Mouse (Mus musculus) yolk sac, embryonic 10.5 days (tissue): ENCODE measurements around the gene Rnf167.
A peak's percentile ranks its signal among the peaks of the same experiment; 100 is the strongest.

Experiments
- DNase-seq: peaks from one replicate; pipeline ENCODE4 v3.0.0-alpha.2; 2017; ENCODE audit warnings: low spot score

Rnf167 gene

DNA sequence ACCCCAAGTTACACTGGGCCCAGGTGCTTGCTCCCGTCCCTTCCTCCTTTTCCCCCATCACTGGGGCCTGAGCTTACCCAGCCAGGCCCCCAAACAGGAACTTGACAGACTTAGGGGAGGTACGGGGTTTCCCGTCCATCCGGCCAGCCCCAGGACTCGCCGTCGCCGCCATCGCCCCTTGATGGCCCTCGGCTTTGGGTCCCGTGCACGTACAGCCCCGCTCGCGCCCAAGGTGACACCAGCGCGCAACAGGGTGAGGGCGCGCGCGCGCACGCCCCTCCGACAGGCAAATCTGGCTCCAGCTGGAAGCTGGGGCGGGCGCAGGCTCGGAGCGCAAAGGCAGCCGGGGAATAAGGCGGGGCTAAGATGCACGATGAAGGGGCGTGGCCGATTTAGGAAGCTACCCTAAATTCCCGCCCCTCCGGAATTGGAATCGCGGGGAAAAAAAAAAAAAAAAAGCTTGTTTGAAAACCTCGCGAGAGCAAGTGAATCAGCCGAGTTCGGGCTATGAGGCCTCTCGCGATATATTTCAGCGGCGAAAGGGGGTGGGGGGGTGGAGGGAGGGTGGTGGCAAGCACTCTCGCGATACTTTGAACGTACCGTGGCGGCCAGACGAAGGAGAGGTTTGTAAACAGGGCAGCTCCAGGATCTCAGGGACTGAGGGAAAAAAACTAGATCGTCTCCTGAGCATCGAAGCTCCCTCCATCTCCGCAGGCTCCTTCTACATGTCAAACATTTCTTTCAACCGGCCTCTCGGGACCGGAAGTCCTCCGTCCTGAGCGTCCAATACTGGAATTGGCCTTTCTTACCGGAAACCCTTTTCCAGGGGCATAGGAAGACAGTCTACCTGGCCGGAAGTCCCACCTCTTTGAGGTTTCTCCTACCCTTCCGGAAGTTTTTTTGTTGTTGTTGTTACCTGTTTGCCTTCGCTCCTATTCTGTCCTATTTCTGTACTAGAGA is at the start of gene Rnf167, which contains the start of gene Slc25a11:
Gene Rnf167, plus strand, starts transcription at position 545 of the 960 bp plus-strand sequence.
Gene Slc25a11, minus strand, starts transcription at position 789 of the 960 bp plus-strand sequence.
- peak; percentile 98 for DNase-seq

DNA sequence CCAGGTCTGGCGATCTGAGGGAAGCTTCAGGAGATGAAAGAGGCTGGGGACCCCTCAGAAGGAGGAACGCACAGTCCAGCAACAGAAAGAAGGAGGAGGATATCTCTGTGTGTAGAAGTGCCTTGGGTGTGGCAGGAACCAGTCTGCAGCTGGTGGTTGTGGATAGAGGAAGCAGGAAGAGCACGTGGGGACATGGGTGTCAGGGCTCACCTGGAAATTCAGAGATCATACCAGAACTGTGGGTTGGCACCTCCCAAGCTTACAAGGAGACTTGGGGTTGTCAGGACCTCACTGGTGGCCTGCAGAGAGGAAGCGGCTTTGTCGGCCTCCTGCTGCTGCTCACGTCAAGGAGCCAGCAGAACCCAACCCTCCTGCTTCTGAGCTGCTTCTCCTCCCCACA is 49.7 kb upstream of the Rnf167 start:
- DNase-seq, result no peak

DNA sequence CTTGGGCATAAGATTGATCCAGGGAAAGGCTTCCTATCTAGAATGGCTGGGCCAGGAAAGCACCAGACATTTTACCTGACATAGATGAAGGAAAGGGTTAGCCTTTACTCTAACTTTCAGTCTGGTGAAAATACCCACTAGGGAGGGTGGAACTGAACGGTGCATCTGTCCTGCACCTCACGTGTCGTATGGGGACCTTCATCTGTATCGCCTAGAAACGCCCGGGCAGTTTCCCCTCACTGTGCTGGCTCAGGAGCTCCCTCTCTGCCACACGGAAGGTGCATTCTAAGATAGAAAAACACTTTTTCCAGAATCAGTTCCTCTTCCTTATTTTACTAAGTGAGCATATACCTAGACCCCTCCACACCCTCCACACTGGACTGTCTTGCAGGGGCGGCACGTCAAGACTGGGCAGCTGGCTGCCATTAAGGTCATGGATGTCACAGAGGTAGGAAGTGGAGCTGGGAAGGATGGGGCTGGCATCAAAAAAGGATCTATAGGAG is 48.5 kb upstream of the Rnf167 start:
- no peak for DNase-seq

DNA sequence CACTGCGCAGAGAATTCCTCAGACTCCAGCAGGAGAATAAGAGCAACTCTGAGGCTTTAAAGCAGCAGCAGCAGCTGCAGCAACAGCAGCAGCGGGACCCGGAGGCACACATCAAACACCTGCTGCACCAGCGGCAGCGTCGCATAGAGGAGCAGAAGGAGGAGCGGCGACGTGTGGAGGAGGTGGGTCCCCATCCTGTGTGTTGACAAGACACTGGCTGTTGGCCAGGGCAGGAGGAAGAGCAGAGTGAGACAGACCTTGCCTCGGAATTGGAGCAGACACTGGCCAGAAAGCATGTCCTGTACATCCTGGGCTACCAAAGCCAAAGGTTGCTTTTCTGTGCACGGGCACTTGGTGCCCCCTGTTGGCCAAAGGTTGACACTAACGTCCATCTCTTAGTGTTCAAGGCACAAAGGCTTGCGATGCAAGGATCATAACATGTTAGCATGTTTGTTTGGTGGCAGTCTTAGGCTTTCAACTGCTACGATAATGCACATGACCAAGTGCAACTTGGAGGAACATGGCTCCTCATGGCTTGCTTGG is 41.9 kb upstream of the Rnf167 start:
- DNase-seq, result peak; percentile 69

DNA sequence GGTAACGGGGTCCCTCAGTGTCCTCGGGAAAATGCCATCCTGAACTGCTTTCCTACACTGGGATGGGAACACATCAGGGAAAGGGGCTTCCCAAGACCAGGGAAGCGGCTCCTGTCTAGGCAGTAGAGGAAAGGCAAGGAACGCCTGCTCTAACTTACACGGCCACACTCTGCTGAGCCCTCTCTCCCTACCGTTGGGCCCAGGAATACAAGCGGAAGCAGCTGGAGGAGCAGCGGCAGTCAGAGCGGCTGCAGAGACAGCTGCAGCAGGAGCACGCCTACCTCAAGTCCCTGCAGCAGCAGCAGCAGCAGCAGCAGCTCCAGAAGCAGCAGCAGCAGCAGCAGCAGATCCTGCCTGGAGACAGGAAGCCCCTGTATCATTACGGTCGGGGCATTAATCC is 40.3 kb upstream of the Rnf167 start:
- DNase-seq, result no peak

DNA sequence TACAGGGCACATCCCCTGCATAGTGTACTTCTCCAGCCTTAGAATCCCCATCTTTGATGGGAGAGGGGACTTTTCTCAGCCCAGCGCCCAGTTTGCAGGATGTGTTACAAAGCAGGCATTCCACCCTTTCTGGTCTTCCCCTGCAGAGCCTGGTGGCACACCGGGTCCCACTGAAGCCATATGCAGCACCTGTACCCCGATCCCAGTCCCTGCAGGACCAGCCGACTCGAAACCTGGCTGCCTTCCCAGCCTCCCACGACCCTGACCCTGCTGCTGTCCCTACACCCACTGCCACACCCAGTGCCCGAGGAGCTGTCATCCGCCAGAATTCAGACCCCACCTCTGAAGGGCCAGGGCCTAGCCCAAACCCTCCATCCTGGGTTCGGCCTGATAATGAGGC is 39.4 kb upstream of the Rnf167 start:
- no peak for DNase-seq

DNA sequence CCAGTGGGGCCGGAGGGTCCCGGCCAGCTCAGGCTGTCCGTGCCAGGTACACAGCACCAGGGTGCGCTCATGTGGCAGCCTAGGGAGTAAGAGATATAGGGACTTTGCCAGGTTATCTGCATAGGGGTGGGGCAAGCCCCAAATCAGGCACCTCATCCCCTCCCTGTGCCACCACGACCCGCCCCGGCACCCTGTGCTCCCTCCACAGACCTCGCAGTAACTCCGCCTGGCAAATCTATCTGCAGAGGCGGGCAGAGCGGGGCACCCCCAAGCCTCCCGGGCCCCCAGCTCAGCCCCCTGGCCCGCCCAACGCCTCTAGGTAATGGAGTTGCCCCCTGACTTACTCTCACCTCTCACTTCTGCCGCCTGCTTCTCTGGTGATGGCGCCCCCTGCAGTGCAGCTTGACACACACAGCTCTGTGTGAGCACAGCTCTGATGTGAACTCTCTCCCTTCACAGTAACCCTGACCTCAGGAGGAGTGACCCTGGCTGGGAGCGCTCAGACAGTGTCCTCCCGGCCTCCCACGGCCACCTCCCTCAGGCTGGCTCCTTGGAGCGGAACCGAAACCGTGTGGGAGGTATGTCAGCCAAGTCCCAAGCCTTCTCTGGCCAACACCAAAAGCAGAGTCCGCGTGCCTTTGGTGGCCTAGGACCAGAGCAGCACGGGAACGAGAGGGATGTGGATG is 38.5 kb upstream of the Rnf167 start:
- DNase-seq, result no peak

DNA sequence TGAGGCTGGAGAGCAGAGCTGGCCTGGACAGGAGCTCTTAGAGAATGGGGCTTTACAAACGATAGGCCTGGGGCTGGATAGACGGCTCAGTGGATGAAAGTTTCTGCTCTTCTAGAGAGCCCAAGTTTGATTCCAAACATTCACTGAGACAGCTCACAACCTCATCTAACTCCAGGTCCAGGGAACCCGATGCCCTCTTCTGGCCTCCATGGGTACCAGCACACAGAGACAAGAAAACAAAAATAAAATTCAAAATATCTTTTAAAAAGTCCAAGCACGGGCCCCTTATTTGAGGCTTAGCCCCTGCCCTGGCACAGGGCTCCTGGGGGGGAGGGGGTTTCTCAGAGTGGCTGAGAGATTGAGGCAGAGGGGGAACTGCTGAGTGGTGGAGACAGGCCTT is 36.3 kb upstream of the Rnf167 start:
- DNase-seq, result no peak

DNA sequence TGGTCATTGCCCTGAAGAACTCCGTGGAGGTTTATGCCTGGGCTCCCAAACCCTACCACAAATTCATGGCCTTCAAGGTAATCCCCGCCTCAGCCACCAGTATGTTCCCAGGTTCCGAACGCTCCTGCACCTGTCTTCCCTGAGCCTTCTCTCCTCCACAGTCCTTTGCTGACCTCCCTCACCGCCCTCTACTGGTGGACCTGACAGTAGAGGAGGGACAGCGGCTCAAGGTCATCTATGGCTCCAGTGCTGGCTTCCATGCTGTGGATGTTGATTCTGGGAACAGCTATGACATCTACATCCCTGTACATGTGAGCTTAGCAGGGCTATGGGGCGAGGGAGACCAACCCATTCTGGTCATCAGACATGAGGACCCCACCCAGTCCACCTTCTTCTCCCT is 34.5 kb upstream of the Rnf167 start:
- DNase-seq, result no peak

DNA sequence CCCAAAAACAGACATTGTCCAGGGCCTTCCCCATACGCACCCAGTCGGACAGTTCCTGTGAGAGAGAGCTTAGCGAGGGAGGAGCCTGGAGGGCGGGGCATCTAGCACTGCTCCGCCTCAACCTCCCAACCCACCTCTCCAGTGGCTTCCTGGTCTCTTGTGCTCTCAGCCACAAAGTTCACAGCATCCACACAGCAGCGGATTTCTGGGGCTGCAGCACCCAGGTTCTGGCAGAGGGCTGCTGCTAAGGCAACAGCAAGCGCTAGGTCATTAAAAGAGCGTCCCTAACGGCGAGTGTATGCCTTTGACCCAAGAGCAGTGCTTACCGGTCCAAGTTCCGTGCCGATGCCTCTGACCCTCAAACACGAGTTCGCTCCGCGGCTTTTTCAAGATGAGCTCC is 32.0 kb upstream of the Rnf167 start:
- peak; percentile 62 for DNase-seq

DNA sequence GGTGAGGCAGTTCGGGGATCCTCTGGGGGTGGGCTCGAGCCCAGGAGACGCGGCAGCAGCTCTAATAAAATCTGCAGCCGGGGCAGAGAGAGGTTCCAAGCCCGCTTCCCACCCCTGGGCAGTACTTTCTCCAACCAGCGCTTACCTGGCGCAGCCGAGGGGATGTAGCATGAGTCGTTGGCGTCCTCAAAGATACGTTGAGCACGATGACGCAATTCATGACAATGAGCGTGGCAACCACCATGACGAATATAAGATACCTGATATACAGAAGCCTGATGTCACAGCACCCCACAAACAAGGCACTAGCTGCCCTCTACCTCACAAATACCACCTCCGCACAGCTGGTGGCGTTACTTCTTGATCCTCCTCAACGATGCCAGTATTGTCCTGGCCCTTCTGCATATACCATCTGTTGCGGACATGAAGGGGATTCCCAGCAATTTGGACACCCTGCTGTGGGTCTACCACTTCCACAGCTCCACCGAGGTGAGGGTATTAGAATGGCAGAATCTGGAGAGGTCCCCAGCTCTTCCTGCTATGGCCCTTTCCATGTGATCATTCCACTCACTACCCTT is 31.4 kb upstream of the Rnf167 start, which contains the start of gene 4930544D05Rik:
Gene 4930544D05Rik, plus strand, starts transcription at position 333 of the 578 bp plus-strand sequence.
- DNase-seq, result no peak

DNA sequence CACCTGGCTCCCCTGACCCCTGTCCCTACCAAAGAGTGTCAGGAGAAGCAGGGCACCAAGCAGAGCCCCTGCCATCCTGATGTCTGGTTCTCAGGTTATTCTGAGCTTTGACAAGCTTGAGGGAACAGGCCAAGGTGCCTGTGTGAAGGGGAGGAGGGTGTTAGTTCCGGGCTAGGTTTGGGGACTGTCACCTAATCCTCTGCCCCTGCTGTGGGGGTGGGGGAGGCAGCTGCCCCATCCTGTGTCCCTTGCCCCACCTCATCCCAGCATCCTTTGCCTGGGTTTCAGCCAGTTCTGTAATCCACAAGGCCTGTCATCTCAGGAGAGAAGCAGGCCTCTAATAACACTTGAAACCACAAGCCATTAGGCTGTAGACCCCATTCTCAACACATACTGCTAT is 27.9 kb upstream of the Rnf167 start, which contains the start of gene Chrne:
Gene Chrne, minus strand, starts transcription at position 116 of the 400 bp plus-strand sequence.
- no peak for DNase-seq

DNA sequence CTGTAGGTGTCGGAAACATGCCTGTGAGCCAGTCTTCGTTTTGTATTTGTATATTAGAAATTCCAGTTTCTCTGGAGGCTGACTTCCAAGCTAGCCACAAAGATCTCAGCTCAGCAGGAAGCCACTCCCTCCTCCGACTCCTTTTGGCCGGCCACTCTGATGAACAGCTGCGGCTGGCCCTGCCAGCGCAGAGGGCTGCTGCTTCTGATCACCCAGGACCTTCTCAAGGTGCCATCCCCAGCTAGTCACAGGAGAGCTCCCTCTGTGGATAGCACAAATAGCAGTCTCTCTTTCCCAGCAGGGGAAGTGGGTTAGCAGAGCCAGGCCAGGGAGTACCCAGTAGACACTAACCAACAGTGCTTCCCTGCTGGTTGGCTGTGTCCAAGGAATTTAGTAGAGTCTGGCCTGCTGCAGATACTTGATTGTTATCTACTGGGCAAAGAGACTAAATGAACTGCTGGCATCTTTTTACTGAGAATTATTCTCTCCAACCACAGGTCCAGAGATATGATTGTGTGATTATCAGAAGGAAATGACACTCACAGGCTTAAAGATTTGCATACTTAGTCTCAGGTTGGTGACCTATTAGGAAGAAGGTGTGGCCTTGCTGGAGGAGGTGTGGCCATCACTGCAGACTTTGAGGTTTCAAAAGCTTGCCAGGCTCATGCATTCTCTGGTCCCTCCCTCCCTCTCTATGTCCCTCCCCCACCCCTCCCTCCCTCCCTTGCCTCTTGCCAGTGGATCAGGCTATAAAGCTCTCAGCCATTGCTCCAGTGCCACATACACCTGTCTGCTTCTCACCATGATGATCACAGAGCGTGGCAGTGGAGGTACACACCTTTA is 24.8 kb upstream of the Rnf167 start:
- DNase-seq, result no peak

DNA sequence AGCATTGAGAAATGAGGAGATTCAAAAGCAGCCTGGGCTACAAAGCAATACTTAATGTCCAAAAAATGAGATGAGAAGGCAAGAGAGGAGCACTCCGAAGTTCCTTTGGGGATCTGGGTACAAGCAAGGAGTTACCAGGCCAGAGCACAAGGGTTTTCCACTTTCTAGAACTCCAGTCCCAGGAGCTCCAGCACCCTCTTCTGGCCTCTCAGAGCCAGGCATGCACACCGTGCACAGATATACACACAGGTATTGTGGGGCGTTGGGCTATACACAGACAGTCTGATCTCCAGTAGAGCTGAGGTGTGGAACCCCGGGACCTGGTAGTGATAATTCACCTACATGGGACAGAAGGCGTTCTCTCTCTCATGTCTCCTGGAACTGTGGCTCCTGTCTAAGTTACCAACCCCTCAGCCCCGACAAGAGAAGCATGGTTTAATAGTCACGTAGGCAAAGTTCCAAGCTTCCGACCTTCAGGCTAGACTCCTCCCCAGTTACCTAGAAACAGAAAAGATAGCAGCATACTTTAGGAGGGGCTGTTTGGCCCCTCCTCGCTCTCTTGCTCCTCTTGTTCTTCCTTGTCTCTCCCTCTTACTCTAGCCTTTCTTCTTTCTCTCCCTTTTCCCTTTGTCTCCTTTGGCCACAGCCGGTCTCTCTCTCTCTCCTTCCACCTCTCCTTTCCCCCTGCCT is 23.8 kb upstream of the Rnf167 start:
- DNase-seq, result no peak

DNA sequence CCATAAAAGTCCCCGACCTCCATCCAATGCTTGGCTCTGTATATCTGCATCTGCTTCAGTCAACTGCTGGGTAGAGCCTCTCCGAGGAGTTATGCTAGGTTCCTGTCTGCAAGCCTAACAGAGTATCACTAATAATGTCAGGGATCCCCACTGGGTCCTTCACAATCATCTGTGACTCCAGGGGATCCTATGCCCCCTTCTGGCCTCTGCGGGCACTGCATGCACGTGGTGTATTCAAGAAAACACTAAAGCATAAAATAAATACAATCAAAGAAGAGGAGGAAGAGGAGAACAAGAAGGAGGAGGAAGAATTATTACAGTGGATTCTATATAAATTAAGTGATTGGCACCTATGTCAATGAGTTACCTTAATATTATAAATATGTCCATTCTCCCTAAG is 21.6 kb upstream of the Rnf167 start:
- no peak for DNase-seq

DNA sequence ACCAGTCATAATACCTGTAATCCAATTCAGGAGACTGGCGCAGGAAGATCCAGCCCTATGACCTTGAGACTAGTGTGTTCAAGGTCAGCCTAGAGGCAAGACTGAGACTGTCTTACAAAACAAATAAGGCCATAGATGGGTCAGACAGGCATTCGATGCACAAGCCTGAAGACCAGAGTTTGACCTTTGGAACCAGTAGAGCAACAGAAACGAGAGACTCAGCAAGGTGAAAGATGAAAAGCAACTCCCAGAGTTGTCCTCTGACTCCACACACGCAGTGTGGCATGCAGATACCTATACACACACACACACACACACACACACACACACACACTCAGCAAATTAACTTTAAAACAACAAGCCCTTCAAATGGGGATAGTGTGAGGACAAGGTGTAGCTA is 20.2 kb upstream of the Rnf167 start:
- peak; percentile 57 for DNase-seq

DNA sequence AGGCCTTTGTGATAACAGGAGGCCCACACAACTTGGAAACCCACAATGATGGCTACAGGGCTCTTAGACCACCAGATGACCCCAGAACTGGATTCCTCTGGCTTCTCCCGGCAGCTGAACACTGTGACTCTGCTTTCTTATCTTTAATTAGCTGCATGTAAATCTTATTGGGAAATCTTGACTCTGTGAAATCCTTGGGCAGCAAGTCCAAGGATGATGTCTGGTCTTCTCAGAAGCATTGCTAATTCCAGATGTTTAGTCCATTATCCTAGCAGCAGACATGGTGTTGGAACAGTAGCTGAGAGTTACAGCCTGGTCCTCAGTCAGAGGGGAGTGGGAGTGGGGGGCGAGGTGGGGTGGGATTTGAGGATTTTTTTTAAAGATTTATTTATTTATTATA is 18.6 kb upstream of the Rnf167 start:
- DNase-seq, result no peak

DNA sequence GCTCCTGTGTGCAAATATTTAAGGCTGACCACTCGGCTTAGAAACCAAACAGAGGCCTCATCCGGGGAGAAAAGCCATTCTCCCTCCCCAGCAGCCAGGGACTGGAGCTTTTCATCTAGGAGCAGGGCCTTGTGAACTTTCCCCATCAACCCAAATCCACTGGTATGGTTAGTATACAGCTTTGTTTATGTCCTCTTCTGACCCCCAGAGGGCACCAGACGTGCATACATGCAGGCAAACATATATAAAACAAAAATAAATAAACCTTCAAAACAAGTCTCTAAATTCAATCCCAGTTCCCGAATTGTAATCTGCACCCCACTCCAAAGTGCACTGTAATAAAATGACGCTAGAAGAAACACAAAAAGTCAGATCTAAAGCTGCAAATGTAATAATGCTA is 17.5 kb upstream of the Rnf167 start:
- DNase-seq, result no peak

DNA sequence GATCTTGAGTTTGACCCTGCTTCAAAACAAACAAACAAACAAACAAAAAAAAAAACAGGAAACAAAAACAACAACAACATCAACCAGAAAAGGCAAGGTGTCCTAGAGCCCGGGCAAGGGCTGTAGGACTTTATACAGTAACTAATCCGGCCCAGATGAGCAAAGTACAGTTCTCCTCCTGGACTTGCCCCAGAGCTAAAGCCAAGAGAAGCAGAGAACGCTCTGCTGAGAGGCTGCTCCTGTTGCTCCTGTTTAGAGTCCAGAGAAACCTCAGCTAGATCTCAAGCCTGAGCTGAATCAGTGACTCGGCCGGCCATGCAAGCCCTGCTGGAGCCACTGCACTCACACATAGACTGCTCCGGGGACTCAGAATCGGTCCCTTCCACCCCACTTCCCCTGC is 16.9 kb upstream of the Rnf167 start:
- no peak for DNase-seq

DNA sequence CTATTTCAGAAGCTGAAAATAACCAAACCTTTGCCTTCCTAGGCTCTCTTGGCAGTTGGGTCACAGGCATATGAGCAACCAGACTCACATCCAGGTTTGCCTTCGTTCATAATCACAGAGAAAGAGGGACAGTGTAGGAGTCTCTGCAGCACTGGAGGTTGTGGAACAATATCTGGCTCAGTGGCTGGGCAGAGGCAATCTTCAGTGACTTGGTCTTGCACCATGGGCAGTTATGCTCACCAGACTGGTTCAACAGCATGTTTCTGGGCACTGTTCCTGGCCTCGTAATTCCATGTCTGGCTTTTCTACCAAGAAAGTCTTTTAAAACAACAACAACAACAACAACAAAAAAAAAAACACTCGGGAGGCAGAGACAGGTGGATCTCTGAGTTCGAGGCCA is 11.4 kb upstream of the Rnf167 start:
- no peak for DNase-seq

DNA sequence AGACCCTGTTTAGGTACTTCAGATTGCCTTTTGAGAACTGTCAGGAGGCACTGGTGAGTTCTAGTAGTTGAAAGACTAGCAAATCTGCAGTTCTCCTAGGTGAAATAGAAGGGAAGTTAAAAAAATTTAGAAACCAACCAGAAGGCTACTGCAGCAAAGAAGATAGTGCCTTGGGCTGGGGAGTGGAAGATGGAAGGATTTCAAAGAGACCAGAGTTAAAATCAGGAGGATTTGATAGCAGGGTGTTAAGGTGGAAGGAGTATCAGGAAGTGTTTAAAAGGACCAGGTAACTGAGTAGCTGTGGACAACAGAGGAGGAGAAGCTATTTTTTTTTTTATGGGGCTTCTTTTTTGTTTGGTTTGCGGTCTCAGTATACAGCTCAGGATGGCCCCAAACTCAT is 9.3 kb upstream of the Rnf167 start:
- DNase-seq, result no peak
